Mouse (Mus musculus): ENCODE results near the gene Gpr176.

The Gpr176 gene

GRCm38 (mm10) chr2:118248016-118248415 is 125.2 kb downstream of the Gpr176 start:
- DNase-seq (ENCODE audit: extremely low spot score, low read depth, low spot score) = no peak

DNA sequence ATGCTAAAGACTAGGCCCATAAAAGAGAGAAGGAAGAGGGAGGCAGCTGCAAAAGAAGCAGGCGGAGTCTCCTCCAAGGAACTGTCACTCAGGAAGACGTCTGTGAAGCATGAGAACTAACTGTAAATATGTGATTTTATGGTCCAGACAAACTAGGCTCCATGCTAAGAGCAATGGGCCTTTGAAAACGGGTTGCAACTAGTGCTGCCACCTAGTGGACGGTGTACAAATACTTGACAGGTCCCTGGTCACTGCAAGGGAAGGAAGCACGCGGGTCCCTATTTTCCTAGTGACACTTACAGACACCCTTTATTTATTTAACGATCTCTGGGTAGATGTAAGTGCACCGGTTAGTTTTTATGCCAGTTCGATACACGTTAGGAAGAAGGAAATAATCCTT is 127.3 kb downstream of the Gpr176 start:
- peak; percentile 72 for DNase-seq (ENCODE audit: extremely low spot score, low read depth, low spot score)

DNA sequence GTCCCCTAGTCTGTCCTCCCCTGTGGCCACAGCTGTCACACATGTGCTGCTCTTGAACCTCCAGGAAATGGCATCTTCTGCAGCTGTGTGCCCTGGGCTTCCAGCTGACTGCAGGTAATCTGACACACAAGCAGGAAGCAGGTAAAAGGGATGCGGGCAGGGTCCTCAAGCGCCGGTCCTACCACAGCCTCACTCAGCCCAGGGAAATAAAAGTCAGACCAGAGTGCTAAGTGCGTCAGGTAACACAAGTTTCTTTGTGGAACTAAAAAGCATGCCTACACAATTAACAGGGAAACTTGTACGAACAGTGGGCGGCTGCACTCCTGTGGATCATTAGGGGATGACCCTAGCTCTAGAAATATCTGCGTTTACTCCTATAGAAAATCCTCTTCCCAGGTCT is 137.0 kb downstream of the Gpr176 start:
- no peak for DNase-seq (ENCODE audit: extremely low spot score, low read depth, low spot score)

DNA sequence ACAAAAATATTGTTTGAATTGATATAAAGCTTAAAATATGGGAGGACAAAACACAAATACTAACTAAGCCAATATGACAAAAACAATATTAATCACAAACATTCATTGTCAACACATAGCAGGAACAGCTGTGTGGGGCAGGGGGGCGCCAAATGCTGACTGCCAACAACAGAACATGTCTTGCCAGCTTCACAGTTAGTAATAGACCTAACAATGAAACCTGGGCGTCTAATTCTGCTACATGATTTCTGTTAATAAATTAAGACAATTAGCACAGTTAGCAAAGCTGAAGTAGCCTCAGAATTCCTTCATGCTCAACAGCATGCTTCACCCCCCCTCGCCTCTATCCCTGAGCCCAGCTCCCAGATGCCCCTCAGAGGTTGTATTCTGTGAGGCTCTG is 137.6 kb downstream of the Gpr176 start:
- DNase-seq (ENCODE audit: extremely low spot score, low read depth, low spot score) = no peak

DNA sequence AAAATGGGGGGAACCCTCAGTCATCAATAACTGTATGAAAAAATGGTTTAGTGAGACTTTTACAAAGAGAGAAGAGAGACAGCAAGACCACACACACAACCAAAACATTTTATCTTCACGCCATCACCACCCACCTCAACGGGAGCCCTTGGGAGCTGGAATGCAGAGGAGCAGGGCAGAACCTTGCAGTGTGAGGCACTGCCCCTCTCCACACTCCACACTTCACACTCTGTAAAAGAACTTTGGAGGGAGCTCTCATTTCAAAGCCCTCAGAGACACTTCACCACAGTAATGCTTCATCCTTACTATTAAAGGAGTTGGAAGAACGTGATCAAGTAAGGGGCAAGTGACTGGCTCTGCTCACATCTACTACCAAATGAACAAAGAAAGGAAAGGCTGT is 142.7 kb downstream of the Gpr176 start:
- DNase-seq (ENCODE audit: extremely low spot score, low read depth, low spot score) = no peak

DNA sequence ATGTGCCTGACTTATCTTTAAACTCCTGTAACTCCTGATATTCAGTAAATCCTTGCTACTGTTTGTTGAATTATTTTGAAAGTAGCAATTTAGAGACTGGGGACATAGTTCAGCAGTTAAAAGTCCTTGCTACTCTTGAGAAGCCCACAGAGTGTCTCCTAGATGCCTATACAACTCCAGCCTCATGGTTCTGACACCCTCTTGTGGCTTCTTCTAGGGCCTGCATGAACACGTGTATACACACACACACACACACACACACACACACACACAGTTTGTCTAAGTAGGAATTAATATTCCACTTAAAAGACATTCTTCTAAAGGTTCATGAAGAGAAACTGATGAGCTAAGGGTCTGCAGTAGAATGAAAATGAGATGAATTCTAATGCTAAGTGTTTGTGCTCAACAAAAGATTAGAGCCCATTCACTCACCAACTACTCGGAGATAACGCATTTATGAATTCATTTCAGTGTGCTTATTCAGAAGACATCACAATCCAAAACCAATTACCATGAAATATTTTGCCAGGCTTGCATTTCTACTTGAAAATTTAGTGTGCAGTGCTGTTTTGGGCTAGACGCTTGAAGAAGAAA is 144.6 kb downstream of the Gpr176 start:
- DNase-seq (ENCODE audit: extremely low spot score, low read depth, low spot score) = no peak

Data from hindlimb bud, embryonic 11.5 days (tissue).